Mouse (Mus musculus) heart, adult 2 months (tissue): ENCODE measurements at regions not wholly inside any gene's neighbourhood (a gene's known extent, or its start where the extent isn't known, plus 50 kb on each side); places are given as distances from the start of the nearest gene placed in this dataset.

Experiments used
- DNase-seq, 2 experiments: peaks; one replicate each; pipeline ENCODE4 v3.0.0; 2021
- H3K27ac ChIP-seq: fragments of 200-600 bp; 2 replicates; pipeline ENCODE4 v1.8.1; 2022
- H3K27me3 ChIP-seq: fragments of 200-500 bp; 2 replicates; pipeline ENCODE4 v1.6.1; 2012; ENCODE audit warnings: mild to moderate bottlenecking, low read length, inconsistent platforms, mixed read lengths; ENCODE audit not compliant: control insufficient read depth, insufficient read depth
- H3K36me3 ChIP-seq: fragments of 200-500 bp; 2 replicates; pipeline ENCODE4 v1.6.1; 2012; ENCODE audit warnings: low read length, inconsistent platforms; ENCODE audit not compliant: control insufficient read depth, insufficient read depth
- H3K4me1 ChIP-seq: fragments of 200-500 bp; 2 replicates; pipeline ENCODE4 v1.6.1; 2011; ENCODE audit warnings: low read length; ENCODE audit not compliant: control insufficient read depth, insufficient read depth
- H3K4me3 ChIP-seq: fragments of 200-600 bp; 2 replicates; pipeline ENCODE4 v1.8.1; 2022
- H3K79me2 ChIP-seq: fragments of 200-500 bp; replicated peaks from 2 replicates; pipeline ENCODE4 v1.6.1; 2012; ENCODE audit warnings: mild to moderate bottlenecking, inconsistent platforms, low read length, moderate library complexity, mixed read lengths; ENCODE audit not compliant: control insufficient read depth, insufficient read depth
- H3K9ac ChIP-seq: fragments of 200-500 bp; 2 replicates; pipeline ENCODE4 v1.6.1; 2012; ENCODE audit warnings: low read depth, mild to moderate bottlenecking, control low read depth, inconsistent platforms, low read length, mixed read lengths
- CTCF ChIP-seq: fragments of 200-600 bp; IDR thresholded peaks from 2 replicates; pipeline ENCODE4 v1.8.1; 2022; ENCODE audit warnings: antibody characterized with exemption, mild to moderate bottlenecking, moderate library complexity
- EP300 ChIP-seq: fragments of 200-500 bp; IDR thresholded peaks from 2 replicates; pipeline ENCODE4 v1.6.1; 2011; ENCODE audit warnings: low read depth, low read length, control low read depth; ENCODE audit not compliant: insufficient read depth
- POLR2A ChIP-seq: fragments of 200-500 bp; IDR thresholded peaks from 2 replicates; pipeline ENCODE4 v1.6.1; 2011; ENCODE audit warnings: mild to moderate bottlenecking, low read depth, low read length, control low read depth; ENCODE audit not compliant: insufficient read depth
- WGBS: fragments of 180-500 bp; shearing (Covaris S2); methylation state at CpG from one replicate; pipeline ENCODE4 v1.1.7; 2018; 5-methylcytosine and 5-hydroxymethylcytosine counted together
- intact Hi-C: fragments of 180-260 bp; cut with DNase I; formaldehyde crosslinking; loops from one replicate; pipeline ENCODE4 v1.15.1; 2025

GRCm38 (mm10) chr11:24502722-24503424 is 425.0 kb downstream of the Bcl11a start:
- Histone ChIP-seq H3K79me2 (no peaks in the 10 kb centered on the region), H3K9ac (no peak overlapping the region), H3K4me3 (no peak overlapping the region), H3K27me3 (no peaks in the 10 kb centered on the region), H3K27ac (no peak overlapping the region), H3K36me3 (no peaks in the 10 kb centered on the region), H3K4me1 (no peaks in the 10 kb centered on the region)
- intact Hi-C loops = no loop called here
- WGBS = 31% methylated on average over 11 of the region's 11 CpGs
- TF ChIP-seq CTCF (no peak), POLR2A (no peak), EP300 (no peak)
- DNase-seq = no peak

- H3K36me3 ChIP-seq = no peaks in the 10 kb centered on the region
- H3K27ac ChIP-seq = no peak overlapping the region
- H3K79me2 ChIP-seq = no peaks in the 10 kb centered on the region
- DNase-seq = no peak
- H3K4me1 ChIP-seq = no peaks in the 10 kb centered on the region
- no peak overlapping the region for H3K9ac ChIP-seq
- TF ChIP-seq EP300 (no peak), POLR2A (no peak), CTCF (no peak)
- intact Hi-C loops = no loop called here
- H3K27me3 ChIP-seq = no peaks in the 10 kb centered on the region
- H3K4me3 ChIP-seq = no peak overlapping the region
Measured at GRCm38 (mm10) chr11:24515568-24515967, 437.7 kb downstream of the Bcl11a start.

GRCm38 (mm10) chr11:24535462-24535861 is 457.6 kb downstream of the Bcl11a start:
- no peak for TF ChIP-seq CTCF
- no peak for TF ChIP-seq EP300
- no peak for TF ChIP-seq POLR2A
- 81% methylated on average over 7 of the region's 7 CpGs for WGBS
- no peaks in the 10 kb centered on the region for H3K27me3 ChIP-seq
- H3K4me3 ChIP-seq = no peak overlapping the region
- H3K4me1 ChIP-seq = no peaks in the 10 kb centered on the region
- intact Hi-C loops = no loop called here
- DNase-seq = no peak
- H3K79me2 ChIP-seq = no peaks in the 10 kb centered on the region; the same call in 1 of the 2 replicates
- no peak overlapping the region for H3K27ac ChIP-seq
- no peak overlapping the region for H3K9ac ChIP-seq
- no peaks in the 10 kb centered on the region for H3K36me3 ChIP-seq

GRCm38 (mm10) chr11:24537721-24538120 is 459.9 kb downstream of the Bcl11a start:
- DNase-seq = no peak

GRCm38 (mm10) chr11:24569655-24570054 is 491.8 kb downstream of the Bcl11a start:
- intact Hi-C loops = no loop called here

More at GRCm38 (mm10) chr11:24537721-24538120, 459.9 kb downstream of the Bcl11a start:
- Histone ChIP-seq H3K4me1 (no peaks in the 10 kb centered on the region), H3K27me3 (no peaks in the 10 kb centered on the region), H3K27ac (no peak overlapping the region), H3K79me2 (no peaks in the 10 kb centered on the region; the same call in 1 of the 2 replicates), H3K9ac (no peak overlapping the region), H3K4me3 (no peak overlapping the region), H3K36me3 (no peaks in the 10 kb centered on the region)
- TF ChIP-seq CTCF = no peak
- TF ChIP-seq POLR2A = no peak
- no peak for TF ChIP-seq EP300
- intact Hi-C loops = no loop called here

GRCm38 (mm10) chr11:24613529-24613928 is 535.7 kb downstream of the Bcl11a start:
- no peak for DNase-seq
- intact Hi-C loops = no loop called here
- TF ChIP-seq POLR2A = no peak
- no peak for TF ChIP-seq CTCF
- TF ChIP-seq EP300 = no peak
- Histone ChIP-seq H3K79me2 (no peaks in the 10 kb centered on the region), H3K36me3 (no peaks in the 10 kb centered on the region), H3K4me1 (no peaks in the 10 kb centered on the region), H3K27ac (no peak overlapping the region), H3K9ac (no peak overlapping the region), H3K27me3 (no peaks in the 10 kb centered on the region), H3K4me3 (no peak overlapping the region)
- WGBS = 27% methylated on average over 5 of the region's 5 CpGs

More at GRCm38 (mm10) chr11:24569655-24570054, 491.8 kb downstream of the Bcl11a start:
- Histone ChIP-seq H3K79me2 (no peaks in the 10 kb centered on the region), H3K27me3 (no peaks in the 10 kb centered on the region), H3K27ac (no peak overlapping the region), H3K4me3 (no peak overlapping the region), H3K9ac (no peak overlapping the region), H3K36me3 (no peaks in the 10 kb centered on the region), H3K4me1 (no peaks in the 10 kb centered on the region)
- DNase-seq = no peak
- no peak for TF ChIP-seq POLR2A
